Comparison of ENCODE assay signal across 9 mouse cellular contexts in the genomic region with DNA sequence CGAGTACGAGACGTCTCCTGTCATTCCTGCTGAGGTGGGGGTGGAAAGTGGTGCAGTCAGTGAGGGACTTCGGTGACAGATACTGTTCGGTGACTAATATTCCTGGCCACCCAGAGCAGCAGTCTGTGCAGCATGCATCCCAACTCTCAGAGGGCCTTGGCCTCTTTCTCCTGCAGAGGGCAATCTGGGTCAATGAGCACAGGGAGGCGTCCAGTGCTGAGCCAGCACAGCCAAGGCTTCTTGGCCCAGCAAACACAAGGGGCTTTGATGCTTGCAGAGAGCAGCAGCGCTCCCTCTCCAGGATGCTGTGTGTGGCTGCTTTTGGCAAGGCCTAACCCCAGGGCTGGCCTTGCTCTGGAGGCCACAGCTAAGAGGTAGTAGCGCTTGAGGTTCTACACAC. TPM values are rescaled to one million over a fixed set of nuclear protein-coding genes. Genes with fewer than 3 reads are reported as not detected.
A peak's percentile ranks its signal among the peaks of the same experiment; 100 is the strongest.
DNase-seq lines count a peak whose midpoint lies in the region; ATAC-seq and TF ChIP-seq lines count a peak whose summit lies in the region.
"Had no signal": no experiment of that assay in that cellular context is flagged by ENCODE, and none has a peak within 500 bp of the region (broad histone marks: within the 10 kb centered on the region; RNA-seq: fewer than 3 reads in every experiment).

No protein-coding gene starts in this region.

- no peaks in the 10 kb centered on the region for H3K9me3 ChIP-seq in embryonic facial prominence, embryonic 14.5 days (ENCODE audit: control insufficient read depth, low read length)
- H3K9me3 ChIP-seq in limb, embryonic 14.5 days (ENCODE audit: control insufficient read depth, low read length) = no peaks in the 10 kb centered on the region

- H3K4me3 ChIP-seq in embryonic facial prominence, embryonic 14.5 days (ENCODE audit: low read depth, low read length) = no peak overlapping the region
- H3K4me3 ChIP-seq in limb, embryonic 14.5 days (replicated peaks; ENCODE audit: low read length) = no peak overlapping the region

- intact Hi-C loops in heart, postnatal 10 days (cut with DNase I) = no loop called here
- intact Hi-C loops in heart, postnatal 36 days (cut with DNase I) = no loop called here

- H3K27me3 ChIP-seq in embryonic facial prominence, embryonic 14.5 days (replicated peaks; ENCODE audit: control insufficient read depth, insufficient read depth, low read length) = peaks cover 41% of the 10 kb centered on the region
- peaks cover 29% of the 10 kb centered on the region for H3K27me3 ChIP-seq in limb, embryonic 14.5 days (ENCODE audit: control insufficient read depth, insufficient read depth, low read length)

- no peak for TF ChIP-seq POLR2A in limb, embryonic 14.5 days (IDR thresholded peaks at IDR 0.05; ENCODE audit: borderline replicate concordance, extremely low read depth, insufficient read depth, insufficient read length)

- ATAC-seq in embryonic facial prominence, embryonic 14.5 days (ENCODE audit: low read depth) = peak; percentile 60; the same call in 1 of the 2 replicates
- no peak for ATAC-seq in limb, embryonic 14.5 days (ENCODE audit: low FRiP score, low read depth)
- no peak for ATAC-seq in activated CD4-positive, CD25-positive, alpha-beta regulatory T cell, adult 4 months
- ATAC-seq in granulocyte monocyte progenitor cell, adult 5-6 weeks (replicated peaks; ENCODE audit: poor library complexity, severe bottlenecking) = no peak
- ATAC-seq in megakaryocyte-erythroid progenitor cell, adult 5-6 weeks (replicated peaks; ENCODE audit: low FRiP score, low TSS enrichment, poor library complexity, severe bottlenecking) = no peak

- no peak overlapping the region for H3K9ac ChIP-seq in embryonic facial prominence, embryonic 14.5 days (ENCODE audit: low read depth, low read length)
- H3K9ac ChIP-seq in limb, embryonic 14.5 days (ENCODE audit: low read depth, low read length, severe bottlenecking) = no peak overlapping the region

- 58% methylated on average over 8 of the region's 8 CpGs for WGBS in embryonic facial prominence, embryonic 14.5 days
- WGBS in limb, embryonic 14.5 days = 68% methylated on average over 7 of the region's 8 CpGs

- no peaks in the 10 kb centered on the region for H3K36me3 ChIP-seq in embryonic facial prominence, embryonic 14.5 days (ENCODE audit: control insufficient read depth, insufficient read depth, low read length)
- H3K36me3 ChIP-seq in limb, embryonic 14.5 days (ENCODE audit: control insufficient read depth, insufficient read depth, low read length) = no peaks in the 10 kb centered on the region; the same call in 1 of the 2 replicates

- H3K4me1 ChIP-seq in embryonic facial prominence, embryonic 14.5 days (ENCODE audit: control insufficient read depth, insufficient read depth, low read length) = peaks cover 6% of the 10 kb centered on the region; the same call in 1 of the 2 replicates
- H3K4me1 ChIP-seq in limb, embryonic 14.5 days (ENCODE audit: control insufficient read depth, insufficient read depth, low read length) = peaks cover 18% of the 10 kb centered on the region; the same call in 1 of the 2 replicates

- DNase-seq in heart, postnatal 10 days = peak; percentile 17 to 26
- DNase-seq in heart, postnatal 36 days = no peak
- DNase-seq in adrenal gland, postnatal 14 days = peak; percentile 82
- peak; percentile 50 for DNase-seq in embryonic facial prominence, embryonic 14.5 days (ENCODE audit: low spot score)
- DNase-seq in limb, embryonic 14.5 days (ENCODE audit: low spot score) = no peak

- H3K27ac ChIP-seq in embryonic facial prominence, embryonic 14.5 days (replicated peaks; ENCODE audit: low read depth, low read length) = no peak overlapping the region
- H3K27ac ChIP-seq in limb, embryonic 14.5 days (replicated peaks; ENCODE audit: low read depth, low read length) = no peak overlapping the region

- H3K4me2 ChIP-seq in embryonic facial prominence, embryonic 14.5 days (ENCODE audit: low read depth, low read length) = 0 out of 2 replicates have a peak overlapping the region, but pooled peaks have one; percentile 10
- 0 out of 2 replicates have a peak overlapping the region, but pooled peaks have one; percentile 8 for H3K4me2 ChIP-seq in limb, embryonic 14.5 days (replicated peaks; ENCODE audit: low read depth, low read length, severe bottlenecking)

RNA-seq across cellular contexts. Expression of a gene that starts 1.6 kb away (rescaled TPM):
- total RNA-seq in heart, postnatal 10 days (2021) = not detected
- not detected for total RNA-seq in heart, postnatal 36 days (2021)
- 0.30 TPM in 2 replicates for total RNA-seq in adrenal gland, postnatal 14 days (2021)
- 0.32 and 0.77 TPM in 2 replicates for polyA plus RNA-seq in embryonic facial prominence, embryonic 14.5 days (2014; fragmentation: Nextera tagmentation; extraction: Ambion mirVana)
- 5.9 and 8.6 TPM in 2 replicates for polyA plus RNA-seq in limb, embryonic 14.5 days (2012; rRNA removed)
- polyA plus RNA-seq in limb, embryonic 14.5 days (2014; fragmentation: Nextera tagmentation; extraction: Ambion mirVana) = 1.1 and 1.2 TPM in 2 replicates
- not detected for polyA plus RNA-seq in activated CD4-positive, CD25-positive, alpha-beta regulatory T cell, adult 4 months (2017; shearing (Covaris generic))
- not detected in 2 replicates for total RNA-seq in granulocyte monocyte progenitor cell, adult 5-6 weeks (2014; fragmentation: Nextera tagmentation)
- total RNA-seq in granulocyte monocyte progenitor cell, adult 5-6 weeks (2017) = not detected in 2 replicates
- total RNA-seq in megakaryocyte-erythroid progenitor cell, adult 5-6 weeks (2014; fragmentation: Nextera tagmentation) = not detected in 2 replicates
- not detected in 2 replicates for total RNA-seq in megakaryocyte-erythroid progenitor cell, adult 5-6 weeks (2017)
- total RNA-seq: neutrophil, adult 5-6 weeks had no signal

Comparison
In these comparisons a context has a peak if more than half of its experiments do, and no peak if none do; other contexts are left out.
1. DNase-seq: peak in heart, postnatal 10 days (2 of 2), adrenal gland, postnatal 14 days (single experiment) and embryonic facial prominence, embryonic 14.5 days (single experiment); none in heart, postnatal 36 days (0 of 2) and limb, embryonic 14.5 days (single experiment).